Mouse (Mus musculus) kidney, adult 2 months (tissue): ENCODE results near the gene Unc5c. TPM values are rescaled to one million over a fixed set of nuclear protein-coding genes. Genes with fewer than 3 reads are reported as not detected.

ENCODE experiments used
- DNase-seq: peaks from one replicate; pipeline ENCODE4 v3.0.0; 2021
- H3K27ac ChIP-seq: fragments of 200-500 bp; 2 replicates; pipeline ENCODE4 v1.5.1; 2012; ENCODE audit warnings: low read depth, low read length, control low read depth, inconsistent platforms; ENCODE audit not compliant: insufficient read depth
- H3K27me3 ChIP-seq: fragments of 200-500 bp; replicated peaks from 2 replicates; pipeline ENCODE4 v1.6.1; 2012; ENCODE audit warnings: mild to moderate bottlenecking, moderate library complexity, low read length, inconsistent platforms; ENCODE audit not compliant: control insufficient read depth, insufficient read depth
- H3K36me3 ChIP-seq: fragments of 200-500 bp; 2 replicates; pipeline ENCODE4 v1.6.1; 2012; ENCODE audit warnings: mild to moderate bottlenecking, moderate library complexity, low read length, inconsistent platforms; ENCODE audit not compliant: control insufficient read depth, insufficient read depth
- H3K4me1 ChIP-seq: fragments of 200-500 bp; 2 replicates; pipeline ENCODE4 v1.6.1; 2011; ENCODE audit warnings: low read length; ENCODE audit not compliant: control insufficient read depth, insufficient read depth
- H3K4me3 ChIP-seq: fragments of 200-500 bp; 2 replicates; pipeline ENCODE4 v1.5.1; 2011; ENCODE audit warnings: mild to moderate bottlenecking, low read depth, low read length, control low read depth; ENCODE audit not compliant: insufficient read depth
- CTCF ChIP-seq: fragments of 200-500 bp; conservative IDR thresholded peaks from 2 replicates; pipeline ENCODE4 v1.5.1; 2011; ENCODE audit warnings: low read depth, mild to moderate bottlenecking, control low read depth, low read length, moderate library complexity, mixed read lengths; ENCODE audit not compliant: insufficient read depth, insufficient read length
- POLR2A ChIP-seq: fragments of 200-500 bp; IDR thresholded peaks from one replicate; pipeline ENCODE4 v1.6.1; 2011; ENCODE audit warnings: low read depth, low read length, control low read depth
- WGBS: fragments of 180-500 bp; shearing (Covaris S2); methylation state at CpG from one replicate; pipeline ENCODE4 v1.1.7; 2018; 5-methylcytosine and 5-hydroxymethylcytosine counted together
- polyA plus RNA-seq: library from polyadenylated mRNA; depleted of rRNA; stranded (reverse); fragments of >200 nt; gene quantifications from 2 replicates; pipeline ENCODE4 v1.2.3, GENCODE M21; 2012

The Unc5c gene
- polyA plus RNA-seq, 1 experiment, result 2.3 TPM

DNA sequence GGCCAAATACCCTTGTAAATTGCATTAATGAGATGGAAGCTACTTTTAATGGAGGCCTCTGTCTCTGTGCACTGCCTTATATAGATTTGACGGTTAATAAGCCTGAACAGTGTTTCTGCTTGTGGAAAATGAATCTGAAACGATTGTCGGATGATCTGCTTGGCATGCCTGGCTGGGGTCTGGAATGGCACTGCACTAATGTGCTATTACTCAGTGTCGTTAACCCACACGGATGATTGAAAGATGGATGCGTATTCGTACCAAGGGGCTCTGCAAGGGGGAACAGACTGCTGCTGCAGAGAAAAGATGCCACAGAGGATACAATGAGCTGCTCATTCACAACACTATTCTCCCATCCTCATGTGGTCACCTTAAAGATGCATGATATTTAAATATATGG, 75.7 kb downstream of the Unc5c start:
- DNase-seq, result no peak
- H3K27me3 ChIP-seq, result no peaks in the 10 kb centered on the region
- H3K27ac ChIP-seq, result no peak overlapping the region
- no peaks in the 10 kb centered on the region for H3K36me3 ChIP-seq
- TF ChIP-seq POLR2A (no peak), CTCF (no peak)
- no peaks in the 10 kb centered on the region for H3K4me1 ChIP-seq
- WGBS, result 89% methylated on average over 7 of the region's 7 CpGs
- H3K4me3 ChIP-seq, result no peak overlapping the region

DNA sequence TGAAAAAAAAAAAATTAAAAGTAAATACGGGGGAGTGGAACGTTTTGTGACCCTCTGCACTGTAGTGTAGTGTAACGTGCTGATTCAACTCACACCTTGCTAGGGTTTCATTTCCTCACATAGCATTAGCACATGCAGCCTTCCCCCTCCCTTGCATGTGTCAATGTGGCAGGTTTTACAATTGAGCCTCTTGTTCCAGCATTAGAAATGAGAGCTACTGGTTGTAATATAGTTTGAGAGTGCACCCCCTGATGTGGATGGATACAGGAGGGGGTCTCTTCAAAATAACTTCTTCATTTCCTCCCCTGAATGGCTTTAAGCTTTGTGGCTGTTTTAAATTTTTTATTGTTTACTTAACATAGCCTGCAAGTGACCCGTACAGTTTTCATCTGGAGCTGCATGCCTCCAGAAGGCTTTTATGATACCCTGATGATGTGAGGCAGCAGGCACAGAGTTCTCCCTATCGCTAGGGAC, 82.4 kb downstream of the Unc5c start:
- TF ChIP-seq POLR2A (no peak), CTCF (no peak)
- H3K4me1 ChIP-seq, result no peaks in the 10 kb centered on the region
- H3K36me3 ChIP-seq, result no peaks in the 10 kb centered on the region
- 39% methylated on average over 5 of the region's 5 CpGs for WGBS
- no peaks in the 10 kb centered on the region for H3K27me3 ChIP-seq
- no peak for DNase-seq
- H3K4me3 ChIP-seq, result no peak overlapping the region
- no peak overlapping the region for H3K27ac ChIP-seq

DNA sequence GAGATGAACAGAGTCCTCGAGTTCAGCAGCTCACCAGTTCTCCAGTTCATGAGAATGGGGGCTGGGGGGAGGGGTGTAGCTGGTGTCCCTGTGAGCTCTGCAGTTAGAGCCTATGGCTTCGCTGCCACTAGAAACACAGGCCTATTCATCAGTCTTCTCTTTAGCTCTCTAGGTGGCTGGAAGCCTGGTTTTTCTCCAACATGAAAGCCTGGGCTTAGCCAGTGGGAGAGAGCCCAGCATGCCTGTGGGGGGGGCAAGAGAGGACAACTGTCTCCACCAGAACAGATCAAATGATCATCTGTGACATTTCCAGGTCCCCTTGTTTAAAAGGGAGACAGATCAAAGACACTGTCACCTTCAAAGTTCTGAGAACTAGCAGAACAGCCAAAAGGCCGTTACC, 84.6 kb downstream of the Unc5c start:
- no peaks in the 10 kb centered on the region for H3K36me3 ChIP-seq
- TF ChIP-seq POLR2A, result no peak
- no peak for TF ChIP-seq CTCF
- H3K4me3 ChIP-seq, result no peak overlapping the region
- H3K4me1 ChIP-seq, result no peaks in the 10 kb centered on the region
- DNase-seq, result no peak
- H3K27me3 ChIP-seq, result no peaks in the 10 kb centered on the region
- WGBS, result 69% methylated on average over 3 of the region's 3 CpGs
- H3K27ac ChIP-seq, result no peak overlapping the region

DNA sequence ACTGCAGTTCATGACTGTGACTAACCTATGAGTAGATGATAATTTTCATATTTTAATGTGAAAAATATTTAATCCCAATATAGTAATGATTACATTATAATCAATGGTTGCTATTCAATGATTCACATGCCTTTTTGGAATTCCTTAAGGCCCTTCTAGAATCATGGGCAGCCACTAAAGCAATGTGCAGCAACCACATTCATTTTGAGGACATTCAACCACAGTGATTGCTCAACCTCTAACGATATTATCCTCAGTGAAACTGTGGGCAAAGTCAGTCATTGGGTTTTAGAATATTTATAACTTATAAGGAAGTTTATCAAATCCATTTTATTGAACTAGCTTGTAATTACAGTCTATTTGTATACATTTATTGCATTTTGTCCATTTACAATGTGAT, 87.9 kb downstream of the Unc5c start:
- TF ChIP-seq CTCF, result no peak
- no peak overlapping the region for H3K4me3 ChIP-seq
- H3K36me3 ChIP-seq, result no peaks in the 10 kb centered on the region
- no peak for DNase-seq
- no peaks in the 10 kb centered on the region for H3K27me3 ChIP-seq
- no peaks in the 10 kb centered on the region for H3K4me1 ChIP-seq
- no peak overlapping the region for H3K27ac ChIP-seq
- WGBS, result 78% methylated on average over 1 of the region's 1 CpGs

DNA sequence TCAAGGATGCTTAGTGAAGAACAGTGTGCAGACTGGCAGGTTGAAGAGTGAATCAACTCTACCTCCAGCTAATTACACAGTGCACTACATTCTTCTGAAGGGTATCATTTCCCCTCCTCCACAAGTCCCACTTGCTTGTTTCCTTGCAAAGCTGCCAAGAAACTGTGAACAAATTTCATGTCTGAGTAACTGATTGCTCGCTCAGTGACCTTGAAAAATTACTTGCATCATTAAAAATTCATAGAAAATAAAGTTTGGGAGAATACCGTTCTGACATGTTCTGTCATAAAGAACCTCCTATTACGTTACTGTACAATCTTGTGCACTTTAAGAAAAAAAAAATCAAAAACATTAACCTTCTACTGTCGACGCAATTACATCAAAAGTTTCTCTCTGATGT, 92.1 kb downstream of the Unc5c start:
- H3K27ac ChIP-seq, result no peak overlapping the region
- no peak overlapping the region for H3K4me3 ChIP-seq
- TF ChIP-seq POLR2A, result no peak
- TF ChIP-seq CTCF, result no peak
- WGBS, result 38% methylated on average over 5 of the region's 5 CpGs
- no peaks in the 10 kb centered on the region for H3K36me3 ChIP-seq
- no peaks in the 10 kb centered on the region for H3K27me3 ChIP-seq
- no peak for DNase-seq
- H3K4me1 ChIP-seq, result no peaks in the 10 kb centered on the region

DNA sequence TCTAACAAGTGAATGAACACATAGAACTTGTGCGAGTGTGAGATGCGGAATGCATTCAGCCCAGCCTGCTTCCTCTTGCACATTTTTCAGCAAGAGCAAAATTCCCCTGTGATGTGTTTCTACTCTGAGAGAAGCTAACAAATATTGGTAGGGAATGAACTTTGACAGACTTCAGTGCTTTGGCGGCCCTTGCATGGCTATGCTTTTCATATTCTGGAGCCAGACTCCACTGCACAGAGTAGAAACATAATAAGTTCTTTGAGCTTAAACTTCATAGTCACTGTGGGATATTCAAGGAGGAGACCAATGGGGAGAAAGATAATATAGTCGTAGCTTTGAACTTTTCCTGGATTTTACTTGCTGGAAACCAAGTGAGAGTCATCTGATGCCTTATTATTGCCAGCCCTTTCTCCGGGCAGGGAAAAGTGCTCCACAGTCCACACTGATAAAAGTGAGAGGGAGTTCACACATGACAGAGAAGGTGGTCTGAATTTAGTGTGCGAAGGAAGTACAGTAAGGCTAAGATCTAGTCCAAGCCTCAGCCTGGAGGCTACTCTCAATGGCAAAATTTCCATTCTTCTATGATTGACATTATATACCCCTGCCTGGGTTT, 110.2 kb downstream of the Unc5c start:
- H3K36me3 ChIP-seq, result no peaks in the 10 kb centered on the region
- no peak for DNase-seq
- no peak overlapping the region for H3K27ac ChIP-seq
- no peak for TF ChIP-seq POLR2A
- no peak for TF ChIP-seq CTCF
- no peaks in the 10 kb centered on the region for H3K4me1 ChIP-seq
- no peak overlapping the region for H3K4me3 ChIP-seq
- WGBS, result 74% methylated on average over 6 of the region's 6 CpGs
- no peaks in the 10 kb centered on the region for H3K27me3 ChIP-seq

DNA sequence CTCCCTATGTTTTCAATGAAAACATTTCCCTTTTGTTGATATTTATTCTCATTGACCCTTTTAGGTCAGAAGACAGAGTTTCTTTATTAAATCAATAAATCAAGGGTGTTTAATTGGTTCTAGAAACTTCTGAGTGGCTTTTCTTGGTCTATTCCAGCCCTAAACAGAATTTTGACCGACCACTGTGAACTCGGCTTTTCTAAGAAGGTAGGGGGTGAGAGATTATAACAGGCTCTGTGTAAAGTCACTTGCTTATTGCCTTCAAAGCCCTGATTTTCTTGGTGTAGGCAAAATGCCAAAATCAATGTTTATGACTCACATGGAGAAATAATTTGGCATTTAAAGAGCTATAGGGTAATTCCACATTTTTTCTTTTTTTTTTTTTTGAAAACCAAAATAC, 112.4 kb downstream of the Unc5c start:
- DNase-seq, result no peak
- H3K4me3 ChIP-seq, result no peak overlapping the region
- no peaks in the 10 kb centered on the region for H3K4me1 ChIP-seq
- H3K27ac ChIP-seq, result no peak overlapping the region
- TF ChIP-seq CTCF, result no peak
- TF ChIP-seq POLR2A, result no peak
- 54% methylated on average over 2 of the region's 2 CpGs for WGBS
- no peaks in the 10 kb centered on the region for H3K27me3 ChIP-seq
- H3K36me3 ChIP-seq, result no peaks in the 10 kb centered on the region

DNA sequence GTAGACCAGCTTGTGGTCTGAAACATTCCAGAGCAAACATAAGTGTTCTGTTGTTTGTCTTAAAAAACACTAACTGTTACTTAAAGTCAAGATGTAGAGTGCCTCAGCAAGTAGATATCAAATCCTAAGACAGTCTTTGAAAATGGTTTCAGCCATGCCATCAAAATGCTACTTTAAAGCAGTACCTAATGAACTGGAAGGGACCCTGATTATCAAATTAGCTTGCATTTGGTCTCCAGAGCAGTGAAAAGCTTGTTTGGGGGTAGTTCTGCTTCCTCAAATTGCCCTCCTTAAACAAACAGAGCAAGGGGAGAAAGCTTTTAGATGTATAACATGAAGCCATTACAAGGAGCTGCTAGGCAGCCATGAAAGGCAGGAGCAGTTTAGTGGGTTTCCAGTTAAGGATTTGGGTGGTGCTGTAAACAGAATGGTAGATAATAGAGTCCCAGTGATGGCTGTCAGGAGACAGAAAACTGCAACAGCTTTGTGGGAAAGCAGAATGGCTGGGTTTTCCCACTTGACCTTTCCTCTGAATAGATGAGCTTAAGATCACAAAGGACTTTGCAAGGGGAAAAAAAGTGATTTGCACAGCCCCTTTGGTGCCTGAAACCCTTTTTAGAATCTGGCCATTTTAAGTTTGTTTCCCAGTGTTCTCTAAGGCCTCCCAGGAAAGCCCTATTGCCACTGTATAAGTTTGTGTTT, 116.3 kb downstream of the Unc5c start:
- no peak for TF ChIP-seq CTCF
- TF ChIP-seq POLR2A, result no peak
- no peak overlapping the region for H3K27ac ChIP-seq
- no peak overlapping the region for H3K4me3 ChIP-seq
- no peaks in the 10 kb centered on the region for H3K4me1 ChIP-seq
- no peaks in the 10 kb centered on the region for H3K27me3 ChIP-seq
- no peak for DNase-seq
- no peaks in the 10 kb centered on the region for H3K36me3 ChIP-seq
